Mouse (Mus musculus) heart, postnatal 14 days (tissue): Measurements from ENCODE around the gene Etv3. TPM values are rescaled to one million over a fixed set of nuclear protein-coding genes. Genes with fewer than 3 reads are reported as not detected.
"Not testable (repeated sequence)": the region's sequence is repeated elsewhere in the genome, so short reads cannot be mapped to it uniquely, and the experiment has no call there.

Experiments
- DNase-seq, 2 experiments: peaks; one replicate each; pipeline ENCODE4 v3.0.0; 2021 to 2022
- intact Hi-C: fragments of 180-260 bp; cut with DNase I; formaldehyde crosslinking; loops from one replicate; pipeline ENCODE4 v1.15.1; 2025
- long read RNA-seq, 2 experiments: library from polyadenylated mRNA; stranded (forward); transcript quantifications; one replicate each; pipeline ENCODE4 v2.0.0; 2021
- total RNA-seq, 2 experiments: library from RNA; stranded (reverse); gene quantifications; 2 replicates each; pipeline ENCODE4 v1.2.3; 2021

The Etv3 gene
- 10 to 100 TPM; 16.7 to 17.0 TPM for total RNA-seq
- long read RNA-seq, experiment 1, full-length matches to known transcripts, result 1 of 11 reads
- long read RNA-seq, experiment 1, partial matches to known transcripts, result 1 of 11 reads
- long read RNA-seq, experiment 1, other reads (novel, unspliced or antisense), result 9 of 11 reads
- long read RNA-seq, experiment 2, full-length matches to known transcripts, result 5 of 12 reads
- long read RNA-seq, experiment 2, partial matches to known transcripts, result 1 of 12 reads
- long read RNA-seq, experiment 2, other reads (novel, unspliced or antisense), result 6 of 12 reads

GRCm38 (mm10) chr3:87525043-87525836 lies at the start of gene Etv3:
Gene Etv3 (plus strand): TSS chr3:87525407.
- peak; percentile 91 to 92 for DNase-seq
- intact Hi-C loops, result loop anchor here (2.0 to 5.0 kb wide), 2 partner anchors 16 to 37 kb away; no protein-coding TSS in a partner anchor

- intact Hi-C loops, DNase-seq: not testable (repeated sequence)
These were observed 47.3 kb upstream of the Etv3 start for GRCm38 (mm10) chr3:87477948-87478347.

- intact Hi-C loops, DNase-seq: not testable (repeated sequence)
These were observed 46.6 kb upstream of the Etv3 start for GRCm38 (mm10) chr3:87478596-87478995.

GRCm38 (mm10) chr3:87479230-87479629 lies 46.0 kb upstream of the Etv3 start:
- DNase-seq, intact Hi-C loops: not testable (repeated sequence)

- intact Hi-C loops, result no loop called here
- no peak for DNase-seq
These were observed 37.8 kb upstream of the Etv3 start for GRCm38 (mm10) chr3:87487392-87487791.

GRCm38 (mm10) chr3:87487911-87488310 lies 37.3 kb upstream of the Etv3 start:
- DNase-seq, result no peak
- intact Hi-C loops, result no loop called here

GRCm38 (mm10) chr3:87498266-87498665 lies 26.9 kb upstream of the Etv3 start:
- intact Hi-C loops, result loop anchor here (2.0 kb wide), 2 partner anchors 87 to 465 kb away; no protein-coding TSS in a partner anchor
- DNase-seq, result no peak

GRCm38 (mm10) chr3:87499072-87499471 lies 26.1 kb upstream of the Etv3 start:
- intact Hi-C loops, result loop anchor here (1.0 to 2.0 kb wide), 4 partner anchors 88 to 466 kb away; no protein-coding TSS in a partner anchor
- DNase-seq, result peak; percentile 71 to 86

GRCm38 (mm10) chr3:87500088-87501055 lies 24.8 kb upstream of the Etv3 start:
- intact Hi-C loops, result loop anchor here (5.0 kb wide), 1 partner anchor 408 kb away; no protein-coding TSS in a partner anchor
- DNase-seq, result no peak

GRCm38 (mm10) chr3:87501151-87501550 lies 24.1 kb upstream of the Etv3 start:
- no peak for DNase-seq
- intact Hi-C loops, result loop anchor here (5.0 kb wide), 1 partner anchor 409 kb away; no protein-coding TSS in a partner anchor

GRCm38 (mm10) chr3:87502771-87503170 lies 22.4 kb upstream of the Etv3 start:
- intact Hi-C loops, result loop anchor here (5.0 kb wide), 1 partner anchor 410 kb away; no protein-coding TSS in a partner anchor
- DNase-seq, result no peak

GRCm38 (mm10) chr3:87504330-87504729 lies 20.9 kb upstream of the Etv3 start:
- intact Hi-C loops, result loop anchor here (5.0 kb wide), 1 partner anchor 412 kb away; no protein-coding TSS in a partner anchor
- DNase-seq, result peak in 1 of 2 experiments; percentile 48

- DNase-seq, result no peak
- intact Hi-C loops, result loop anchor here (5.0 kb wide), 1 partner anchor 413 kb away; no protein-coding TSS in a partner anchor
These were observed 20.3 kb upstream of the Etv3 start for GRCm38 (mm10) chr3:87504749-87505425.

GRCm38 (mm10) chr3:87506456-87507416 lies 18.5 kb upstream of the Etv3 start:
- intact Hi-C loops, result no loop called here
- no peak for DNase-seq

GRCm38 (mm10) chr3:87508205-87508901 lies 16.9 kb upstream of the Etv3 start:
- intact Hi-C loops, result loop anchor here (1.0 to 2.0 kb wide), 2 partner anchors 16 to 54 kb away; partner anchors contain the start of gene Etv3
- DNase-seq, result peak; percentile 83 to 92

GRCm38 (mm10) chr3:87509061-87509460 lies 16.1 kb upstream of the Etv3 start:
- DNase-seq, result peak; percentile 64 to 68
- intact Hi-C loops, result loop anchor here (2.0 kb wide), 1 partner anchor 16 kb away; the partner anchor contains the start of gene Etv3

GRCm38 (mm10) chr3:87510832-87511231 lies 14.4 kb upstream of the Etv3 start:
- intact Hi-C loops, result no loop called here
- DNase-seq, result no peak
